Mouse (Mus musculus) spleen, adult 2 months (tissue): ENCODE results near the gene Auts2.

ENCODE experiments used
- CTCF ChIP-seq: fragments of 200-500 bp; IDR thresholded peaks from 2 replicates; pipeline ENCODE4 v1.5.1; 2011; ENCODE audit warnings: mild to moderate bottlenecking, inconsistent platforms; ENCODE audit not compliant: insufficient read depth, insufficient read length, insufficient replicate concordance; ENCODE audit errors: extremely low read depth
- POLR2A ChIP-seq: fragments of 200-500 bp; IDR thresholded peaks from 2 replicates; pipeline ENCODE4 v1.6.1; 2011; ENCODE audit warnings: low read depth, low read length, inconsistent platforms

DNA sequence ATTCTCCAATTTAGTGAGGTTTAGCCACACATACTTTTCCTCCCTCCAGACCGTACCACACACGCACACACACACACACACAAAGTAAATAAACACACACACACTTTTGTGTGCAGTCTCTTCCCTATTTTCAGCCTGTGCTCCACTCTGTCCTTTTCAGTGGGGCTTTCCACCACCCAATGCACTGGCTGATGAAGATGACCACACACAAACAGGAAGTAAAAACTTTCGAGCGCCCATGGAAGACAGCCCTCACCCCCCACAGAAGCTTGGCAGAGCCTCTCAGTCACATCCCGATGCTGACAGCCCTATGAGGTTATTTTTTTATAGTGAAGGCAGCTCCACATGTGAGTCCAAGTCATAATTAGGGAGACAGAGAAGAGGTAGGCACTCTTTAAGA, 185.4 kb downstream of the Auts2 start:
- TF ChIP-seq CTCF: no peak
- TF ChIP-seq POLR2A: no peak
